In genomic region chr4:62991336-62991735, GRCm38 (mm10) we compare ENCODE assay signal across 20 mouse cellular contexts. TPM values are rescaled to one million over a fixed set of nuclear protein-coding genes. Genes with fewer than 3 reads are reported as not detected.
DNase-seq lines count a peak whose midpoint lies in the region; ATAC-seq and TF ChIP-seq lines count a peak whose summit lies in the region.
"Had no signal": no experiment of that assay in that cellular context is flagged by ENCODE, and none has a peak within 500 bp of the region (broad histone marks: within the 10 kb centered on the region; RNA-seq: fewer than 3 reads in every experiment).

No protein-coding gene starts in this region.

- DNase-seq in midbrain, postnatal 0 days (ENCODE audit: low spot score), result peak; percentile 17
- no peak for DNase-seq in midbrain, embryonic 10.5 days (ENCODE audit: low spot score)
- DNase-seq in brain, embryonic 14.5 days (ENCODE audit: low read depth), result peak; percentile 73
- DNase-seq in urinary bladder, adult 2 months (ENCODE audit: low spot score), result no peak
- DNase-seq: adrenal gland, postnatal 10 days; cerebellum, adult 18-20 months; cerebellum, adult 9-11 months; embryo, embryonic 11 days; gastrocnemius, postnatal 14 days; heart, postnatal 36 days had no signal

- no peak overlapping the region for H3K4me3 ChIP-seq in forebrain, embryonic 13.5 days
- no peak overlapping the region for H3K4me3 ChIP-seq in forebrain, embryonic 15.5 days
- H3K4me3 ChIP-seq in hindbrain, embryonic 13.5 days, result no peak overlapping the region
- H3K4me3 ChIP-seq in hindbrain, embryonic 16.5 days (ENCODE audit: low read length), result no peak overlapping the region
- no peak overlapping the region for H3K4me3 ChIP-seq in midbrain, postnatal 0 days (ENCODE audit: low read depth, low read length)
- H3K4me3 ChIP-seq in midbrain, embryonic 10.5 days, result no peak overlapping the region
- H3K4me3 ChIP-seq: embryonic facial prominence, embryonic 15.5 days; erythroblast, embryonic 14.5 days; heart, embryonic 13.5 days; hindbrain, embryonic 12.5 days had no signal

- no peaks in the 10 kb centered on the region for H3K27me3 ChIP-seq in forebrain, embryonic 13.5 days
- H3K27me3 ChIP-seq in forebrain, embryonic 15.5 days, result no peaks in the 10 kb centered on the region
- H3K27me3 ChIP-seq in hindbrain, embryonic 13.5 days, result no peaks in the 10 kb centered on the region
- H3K27me3 ChIP-seq in hindbrain, embryonic 16.5 days (replicated peaks; ENCODE audit: control insufficient read depth, insufficient read depth, low read length), result no peaks in the 10 kb centered on the region
- no peaks in the 10 kb centered on the region for H3K27me3 ChIP-seq in midbrain, postnatal 0 days (ENCODE audit: insufficient read depth, low read length)
- H3K27me3 ChIP-seq in midbrain, embryonic 10.5 days (ENCODE audit: low read depth, poor library complexity, severe bottlenecking), result no peaks in the 10 kb centered on the region
- H3K27me3 ChIP-seq: embryonic facial prominence, embryonic 15.5 days; heart, embryonic 13.5 days; hindbrain, embryonic 12.5 days had no signal

- no peak overlapping the region for H3K4me2 ChIP-seq in forebrain, embryonic 13.5 days
- no peak overlapping the region for H3K4me2 ChIP-seq in forebrain, embryonic 15.5 days (replicated peaks)
- H3K4me2 ChIP-seq in hindbrain, embryonic 13.5 days, result no peak overlapping the region
- no peak overlapping the region for H3K4me2 ChIP-seq in hindbrain, embryonic 16.5 days (ENCODE audit: low read length)
- no peak overlapping the region for H3K4me2 ChIP-seq in midbrain, postnatal 0 days (ENCODE audit: low read depth, low read length, poor library complexity, severe bottlenecking)
- H3K4me2 ChIP-seq: embryonic facial prominence, embryonic 15.5 days; heart, embryonic 13.5 days; hindbrain, embryonic 12.5 days had no signal

- no peak overlapping the region for H3K9ac ChIP-seq in forebrain, embryonic 13.5 days
- H3K9ac ChIP-seq in forebrain, embryonic 15.5 days (replicated peaks), result no peak overlapping the region
- no peak overlapping the region for H3K9ac ChIP-seq in hindbrain, embryonic 13.5 days
- H3K9ac ChIP-seq in hindbrain, embryonic 16.5 days (ENCODE audit: low read depth, low read length), result no peak overlapping the region
- no peak overlapping the region for H3K9ac ChIP-seq in midbrain, postnatal 0 days (replicated peaks; ENCODE audit: low read length, poor library complexity, severe bottlenecking)
- H3K9ac ChIP-seq: embryonic facial prominence, embryonic 15.5 days; heart, embryonic 13.5 days; hindbrain, embryonic 12.5 days had no signal

- H3K27ac ChIP-seq in forebrain, embryonic 13.5 days, result no peak overlapping the region
- no peak overlapping the region for H3K27ac ChIP-seq in forebrain, embryonic 15.5 days (replicated peaks)
- H3K27ac ChIP-seq in hindbrain, embryonic 13.5 days, result 0 out of 2 replicates have a peak overlapping the region, but pooled peaks have one; percentile 18
- no peak overlapping the region for H3K27ac ChIP-seq in hindbrain, embryonic 16.5 days (ENCODE audit: low read depth, low read length)
- no peak overlapping the region for H3K27ac ChIP-seq in midbrain, postnatal 0 days (ENCODE audit: low read depth, low read length)
- H3K27ac ChIP-seq in midbrain, embryonic 10.5 days (replicated peaks), result no peak overlapping the region
- H3K27ac ChIP-seq: embryonic facial prominence, embryonic 15.5 days; heart, embryonic 13.5 days; hindbrain, embryonic 12.5 days had no signal

- H3K36me3 ChIP-seq in forebrain, embryonic 13.5 days (ENCODE audit: poor library complexity, severe bottlenecking), result no peaks in the 10 kb centered on the region
- no peaks in the 10 kb centered on the region for H3K36me3 ChIP-seq in forebrain, embryonic 15.5 days
- H3K36me3 ChIP-seq in hindbrain, embryonic 13.5 days, result peaks cover 6% of the 10 kb centered on the region; the same call in 1 of the 2 replicates
- no peaks in the 10 kb centered on the region for H3K36me3 ChIP-seq in hindbrain, embryonic 16.5 days (ENCODE audit: control insufficient read depth, insufficient read depth, low read length)
- H3K36me3 ChIP-seq in midbrain, postnatal 0 days (ENCODE audit: insufficient read depth, low read length), result no peaks in the 10 kb centered on the region
- peaks cover 20% of the 10 kb centered on the region for H3K36me3 ChIP-seq in midbrain, embryonic 10.5 days
- H3K36me3 ChIP-seq: heart, embryonic 13.5 days; hindbrain, embryonic 12.5 days had no signal

- 76% methylated on average over 11 of the region's 11 CpGs for WGBS in forebrain, embryonic 13.5 days
- WGBS in forebrain, embryonic 15.5 days, result 53% methylated on average over 11 of the region's 11 CpGs
- 79% methylated on average over 11 of the region's 11 CpGs for WGBS in hindbrain, embryonic 13.5 days
- WGBS in hindbrain, embryonic 16.5 days, result 66% methylated on average over 11 of the region's 11 CpGs
- WGBS in midbrain, postnatal 0 days, result 85% methylated on average over 11 of the region's 11 CpGs
- 94% methylated on average over 11 of the region's 11 CpGs for WGBS in midbrain, embryonic 10.5 days

- peaks cover 7% of the 10 kb centered on the region for H3K9me3 ChIP-seq in forebrain, embryonic 13.5 days (replicated peaks)
- no peaks in the 10 kb centered on the region for H3K9me3 ChIP-seq in forebrain, embryonic 15.5 days
- no peaks in the 10 kb centered on the region for H3K9me3 ChIP-seq in hindbrain, embryonic 13.5 days
- no peaks in the 10 kb centered on the region; the same call in 1 of the 2 replicates for H3K9me3 ChIP-seq in hindbrain, embryonic 16.5 days (ENCODE audit: control insufficient read depth, low read length)
- no peaks in the 10 kb centered on the region for H3K9me3 ChIP-seq in midbrain, postnatal 0 days (ENCODE audit: low read length)
- peaks cover 8% of the 10 kb centered on the region for H3K9me3 ChIP-seq in midbrain, embryonic 10.5 days (replicated peaks)
- H3K9me3 ChIP-seq: embryonic facial prominence, embryonic 15.5 days; hindbrain, embryonic 12.5 days had no signal

- no peak for TF ChIP-seq CTCF in midbrain, postnatal 0 days (IDR thresholded peaks at IDR 0.05)
- TF ChIP-seq CTCF in brain, embryonic 14.5 days (IDR thresholded peaks at IDR 0.05; ENCODE audit: borderline replicate concordance, extremely low read depth, insufficient read depth, insufficient read length), result no peak

- peak; percentile 50 for ATAC-seq in forebrain, embryonic 13.5 days
- ATAC-seq in forebrain, embryonic 15.5 days (replicated peaks), result no peak
- no peak for ATAC-seq in hindbrain, embryonic 13.5 days (ENCODE audit: low FRiP score)
- no peak for ATAC-seq in hindbrain, embryonic 16.5 days
- ATAC-seq in midbrain, postnatal 0 days (ENCODE audit: low FRiP score), result no peak
- ATAC-seq: intestine, embryonic 16.5 days had no signal

- no peak for TF ChIP-seq POLR2A in brain, embryonic 14.5 days (IDR thresholded peaks at IDR 0.05; ENCODE audit: borderline replicate concordance, extremely low read depth, insufficient read depth, insufficient read length, poor library complexity, severe bottlenecking)

- peaks cover 8% of the 10 kb centered on the region; the same call in 1 of the 2 replicates for H3K4me1 ChIP-seq in forebrain, embryonic 13.5 days
- peaks cover 10% of the 10 kb centered on the region for H3K4me1 ChIP-seq in forebrain, embryonic 15.5 days
- H3K4me1 ChIP-seq in hindbrain, embryonic 13.5 days (replicated peaks), result peaks cover 23% of the 10 kb centered on the region
- H3K4me1 ChIP-seq in hindbrain, embryonic 16.5 days (ENCODE audit: control insufficient read depth, insufficient read depth, low read depth, low read length), result no peaks in the 10 kb centered on the region; the same call in 1 of the 2 replicates
- H3K4me1 ChIP-seq in midbrain, postnatal 0 days (ENCODE audit: insufficient read depth, low read length), result no peaks in the 10 kb centered on the region
- H3K4me1 ChIP-seq in midbrain, embryonic 10.5 days, result peaks cover 6% of the 10 kb centered on the region

RNA-seq across cellular contexts. Expression of gene Zfp618, which starts 26.0 kb away (rescaled TPM):
- 21.7 and 25.2 TPM in 2 replicates for polyA plus RNA-seq in forebrain, embryonic 13.5 days (2015; fragmentation: Nextera tagmentation; extraction: Ambion mirVana)
- polyA plus RNA-seq in forebrain, embryonic 15.5 days (2015; fragmentation: Nextera tagmentation; extraction: Ambion mirVana), result 18.6 and 22.5 TPM in 2 replicates
- polyA plus RNA-seq in hindbrain, embryonic 13.5 days (2015; fragmentation: Nextera tagmentation; extraction: Ambion mirVana), result 37.9 and 41.5 TPM in 2 replicates
- 22.9 and 29.6 TPM in 2 replicates for polyA plus RNA-seq in hindbrain, embryonic 16.5 days (2015; fragmentation: Nextera tagmentation; extraction: Ambion mirVana)
- 32.4 and 36.6 TPM in 2 replicates for total RNA-seq in midbrain, postnatal 0 days (2014; rRNA removed)
- 18.2 and 20.1 TPM in 2 replicates for polyA plus RNA-seq in midbrain, postnatal 0 days (2015; fragmentation: Nextera tagmentation; extraction: Ambion mirVana)
- polyA plus RNA-seq in midbrain, embryonic 10.5 days (2016; fragmentation: Nextera tagmentation; extraction: Ambion mirVana), result 23.9 and 26.6 TPM in 2 replicates
- 25.8 and 39.7 TPM in 2 replicates for polyA plus RNA-seq in brain, embryonic 14.5 days (2012; rRNA removed)
- 3.0 TPM in 2 replicates for polyA plus RNA-seq in urinary bladder, adult 2 months (2012; rRNA removed)
- total RNA-seq: MEL had no signal
- polyA plus RNA-seq: erythroblast, embryonic 14.5 days had no signal

Comparison
In these comparisons a context has a peak if more than half of its experiments do, and no peak if none do; other contexts are left out.
1. DNase-seq: peak in midbrain, postnatal 0 days (single experiment) and brain, embryonic 14.5 days (single experiment); none in midbrain, embryonic 10.5 days (single experiment) and urinary bladder, adult 2 months (single experiment).